Mouse (Mus musculus): ENCODE data around the gene Ccdc91.

DNA sequence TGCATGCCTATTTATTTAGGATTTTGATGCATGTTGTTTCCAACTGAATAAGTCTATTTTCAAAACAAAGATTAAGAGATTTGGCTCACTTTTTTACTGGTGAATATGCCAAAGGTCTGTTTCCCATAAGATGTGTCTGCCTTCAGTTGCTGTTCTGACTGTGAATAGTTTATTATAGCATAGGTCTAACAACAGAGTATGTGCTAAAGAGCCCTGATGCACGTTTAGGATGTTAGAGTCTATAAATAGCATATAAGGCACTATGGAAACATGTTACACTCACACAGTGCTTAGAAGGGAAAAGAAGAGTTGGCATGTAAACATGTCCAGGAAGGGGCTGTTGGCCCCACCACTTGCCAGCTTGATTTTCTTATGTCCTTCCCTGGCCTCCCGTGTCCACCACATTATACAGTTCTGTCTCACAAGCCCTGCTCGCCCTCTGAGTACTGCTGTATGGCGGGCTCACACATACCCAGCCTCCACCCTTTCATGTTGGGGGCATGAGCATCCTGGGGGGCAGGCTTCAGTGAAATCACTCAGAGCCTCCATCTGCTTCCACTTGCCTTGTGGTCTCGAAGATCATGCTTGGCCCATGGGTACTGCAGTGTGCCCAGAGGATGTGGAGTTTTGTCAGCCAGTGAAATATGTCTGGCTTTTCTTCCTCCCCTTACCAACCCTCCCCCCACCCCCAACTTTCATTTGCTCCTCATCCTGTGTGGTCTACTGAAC, 99.0 kb downstream of the Ccdc91 start:
- TF ChIP-seq CTCF (IDR thresholded peaks at IDR 0.05; ENCODE audit: control insufficient read depth, insufficient read depth, insufficient read length) (no peak), MAX (IDR thresholded peaks at IDR 0.05) (no peak), MYOG (IDR thresholded peaks at IDR 0.05; ENCODE audit: control insufficient read depth, extremely low read depth, insufficient read length) (no peak), USF1 (IDR thresholded peaks at IDR 0.05; ENCODE audit: low read depth) (no peak)
